8 mouse cellular contexts compared by ENCODE assay signal in the genomic region with DNA sequence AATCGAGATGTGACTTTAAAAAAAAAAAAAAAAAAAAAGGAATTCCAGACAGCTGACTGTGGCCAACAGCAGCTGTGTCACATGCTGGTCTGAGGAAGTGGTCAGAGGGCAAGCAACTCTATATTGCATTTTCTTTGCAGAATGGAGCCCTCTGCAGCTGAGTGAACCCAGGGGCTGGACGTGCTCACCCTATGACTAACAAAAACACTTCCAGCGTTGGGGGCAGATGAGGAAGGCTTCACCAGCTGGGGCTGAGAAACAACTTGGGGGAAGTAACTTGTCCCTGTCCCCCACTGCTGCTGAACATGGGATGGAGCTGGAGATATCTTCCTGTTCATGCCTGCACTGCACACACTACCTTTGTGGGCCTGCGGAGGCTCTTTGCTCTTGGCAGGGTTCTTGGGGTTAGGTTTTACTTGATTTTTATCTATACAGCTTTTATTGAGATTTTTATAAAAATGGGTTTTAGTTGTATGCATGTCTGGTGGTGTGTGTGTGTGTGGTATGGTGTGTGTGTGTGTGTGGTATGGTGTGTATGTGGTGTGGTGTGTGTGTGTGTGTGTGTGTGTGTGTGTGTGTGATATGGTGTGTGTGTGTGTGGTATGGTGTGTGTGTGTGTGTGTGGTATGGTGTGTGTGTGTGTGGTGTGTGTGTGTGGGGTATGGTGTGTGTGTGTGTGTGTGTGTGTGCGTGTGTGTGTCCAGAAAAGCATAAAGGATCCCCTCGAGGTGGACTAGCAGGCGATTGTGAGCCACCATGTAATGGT. TPM values are rescaled to one million over a fixed set of nuclear protein-coding genes. Genes with fewer than 3 reads are reported as not detected.
DNase-seq lines count a peak whose midpoint lies in the region; ATAC-seq and TF ChIP-seq lines count a peak whose summit lies in the region.

No protein-coding gene starts in this region.

- TF ChIP-seq POLR2A in limb, embryonic 14.5 days (IDR thresholded peaks at IDR 0.05; ENCODE audit: borderline replicate concordance, extremely low read depth, insufficient read depth, insufficient read length): no peak

- no peak for DNase-seq in limb, embryonic 14.5 days (ENCODE audit: low spot score)
- no peak for DNase-seq in limb, embryonic 10.5 days (ENCODE audit: low spot score)
- no peak for DNase-seq in embryonic facial prominence, embryonic 14.5 days (ENCODE audit: low spot score)
- peak; percentile 59 to 60 for DNase-seq in kidney, postnatal 36 days
- peak; percentile 68 for DNase-seq in skeletal muscle tissue, adult 2 months (ENCODE audit: low read depth, low spot score)
- no peak for DNase-seq in neural tube, embryonic 10.5 days (ENCODE audit: extremely low spot score, low spot score)
- DNase-seq in gastrocnemius, postnatal 4 days (ENCODE audit: low spot score in 2 of 2): no peak
- DNase-seq in cerebellum, adult 9-11 months: no peak

- H3K4me1 ChIP-seq in limb, embryonic 14.5 days (ENCODE audit: control insufficient read depth, insufficient read depth, low read length): no peaks in the 10 kb centered on the region
- peaks cover 8% of the 10 kb centered on the region; the same call in 1 of the 2 replicates for H3K4me1 ChIP-seq in limb, embryonic 10.5 days
- H3K4me1 ChIP-seq in embryonic facial prominence, embryonic 14.5 days (ENCODE audit: control insufficient read depth, insufficient read depth, low read length): peaks cover 3% of the 10 kb centered on the region; the same call in 1 of the 2 replicates

- no peak overlapping the region for H3K27ac ChIP-seq in limb, embryonic 14.5 days (replicated peaks; ENCODE audit: low read depth, low read length)
- H3K27ac ChIP-seq in limb, embryonic 10.5 days: no peak overlapping the region
- no peak overlapping the region for H3K27ac ChIP-seq in embryonic facial prominence, embryonic 14.5 days (replicated peaks; ENCODE audit: low read depth, low read length)

- H3K9ac ChIP-seq in limb, embryonic 14.5 days (ENCODE audit: low read depth, low read length, severe bottlenecking): no peak overlapping the region
- H3K9ac ChIP-seq in embryonic facial prominence, embryonic 14.5 days (ENCODE audit: low read depth, low read length): no peak overlapping the region

- no peaks in the 10 kb centered on the region for H3K36me3 ChIP-seq in limb, embryonic 14.5 days (ENCODE audit: control insufficient read depth, insufficient read depth, low read length)
- no peaks in the 10 kb centered on the region for H3K36me3 ChIP-seq in limb, embryonic 10.5 days
- no peaks in the 10 kb centered on the region for H3K36me3 ChIP-seq in embryonic facial prominence, embryonic 14.5 days (ENCODE audit: control insufficient read depth, insufficient read depth, low read length)

- 77% methylated on average over 7 of the region's 7 CpGs for WGBS in limb, embryonic 14.5 days
- WGBS in limb, embryonic 10.5 days: 80% methylated on average over 7 of the region's 7 CpGs
- WGBS in embryonic facial prominence, embryonic 14.5 days: 67% methylated on average over 7 of the region's 7 CpGs

- no peaks in the 10 kb centered on the region for H3K9me3 ChIP-seq in limb, embryonic 14.5 days (ENCODE audit: control insufficient read depth, low read length)
- H3K9me3 ChIP-seq in limb, embryonic 10.5 days (replicated peaks): no peaks in the 10 kb centered on the region
- H3K9me3 ChIP-seq in embryonic facial prominence, embryonic 14.5 days (ENCODE audit: control insufficient read depth, low read length): no peaks in the 10 kb centered on the region

- H3K4me3 ChIP-seq in limb, embryonic 14.5 days (replicated peaks; ENCODE audit: low read length): no peak overlapping the region
- no peak overlapping the region for H3K4me3 ChIP-seq in limb, embryonic 10.5 days
- H3K4me3 ChIP-seq in embryonic facial prominence, embryonic 14.5 days (ENCODE audit: low read depth, low read length): no peak overlapping the region

- ATAC-seq in limb, embryonic 14.5 days (ENCODE audit: low FRiP score, low read depth): peak; percentile 44; the same call in 1 of the 2 replicates
- 0 out of 2 replicates have a peak, but pooled peaks have one; percentile 30 for ATAC-seq in embryonic facial prominence, embryonic 14.5 days (ENCODE audit: low read depth)

- H3K4me2 ChIP-seq in limb, embryonic 14.5 days (replicated peaks; ENCODE audit: low read depth, low read length, severe bottlenecking): no peak overlapping the region
- no peak overlapping the region for H3K4me2 ChIP-seq in embryonic facial prominence, embryonic 14.5 days (ENCODE audit: low read depth, low read length)

- no peaks in the 10 kb centered on the region for H3K27me3 ChIP-seq in limb, embryonic 14.5 days (ENCODE audit: control insufficient read depth, insufficient read depth, low read length)
- H3K27me3 ChIP-seq in limb, embryonic 10.5 days (ENCODE audit: low read depth, poor library complexity, severe bottlenecking): no peaks in the 10 kb centered on the region
- no peaks in the 10 kb centered on the region for H3K27me3 ChIP-seq in embryonic facial prominence, embryonic 14.5 days (replicated peaks; ENCODE audit: control insufficient read depth, insufficient read depth, low read length)

RNA-seq across cellular contexts. Expression of gene Itm2b, which starts 57.0 kb away (rescaled TPM):
- 511 and 533 TPM in 2 replicates for polyA plus RNA-seq in limb, embryonic 14.5 days (2012; rRNA removed)
- polyA plus RNA-seq in limb, embryonic 14.5 days (2014; fragmentation: Nextera tagmentation; extraction: Ambion mirVana): 971 and 997 TPM in 2 replicates
- 219 and 269 TPM in 2 replicates for polyA plus RNA-seq in limb, embryonic 10.5 days (2016; fragmentation: Nextera tagmentation; extraction: Ambion mirVana)
- polyA plus RNA-seq in embryonic facial prominence, embryonic 14.5 days (2014; fragmentation: Nextera tagmentation; extraction: Ambion mirVana): 936 and 968 TPM in 2 replicates
- 100 to 1,000 TPM; 486 to 491 TPM for total RNA-seq in gastrocnemius, postnatal 4 days (2021)

Comparison
In these comparisons a context has a peak if more than half of its experiments do, and no peak if none do; other contexts are left out.
1. DNase-seq: peak in kidney, postnatal 36 days (2 of 2) and skeletal muscle tissue, adult 2 months (single experiment); none in limb, embryonic 14.5 days (single experiment), limb, embryonic 10.5 days (single experiment), embryonic facial prominence, embryonic 14.5 days (single experiment), neural tube, embryonic 10.5 days (single experiment), gastrocnemius, postnatal 4 days (0 of 2) and cerebellum, adult 9-11 months (single experiment).